Mouse (Mus musculus) lung, adult 2 months (tissue): ENCODE measurements around the gene Fam160a1. TPM values are rescaled to one million over a fixed set of nuclear protein-coding genes. Genes with fewer than 3 reads are reported as not detected.

ENCODE experiments used
- DNase-seq: peaks from one replicate; pipeline ENCODE4 v3.0.0; 2022
- H3K4me1 ChIP-seq: fragments of 200-500 bp; 2 replicates; pipeline ENCODE4 v1.6.1; 2011; ENCODE audit warnings: low read length; ENCODE audit not compliant: control insufficient read depth, insufficient read depth
- H3K4me3 ChIP-seq: fragments of 200-500 bp; replicated peaks from 2 replicates; pipeline ENCODE3; 2011; ENCODE audit warnings: low read depth, mild to moderate bottlenecking, control low read depth, low read length; ENCODE audit errors: extremely low read depth
- CTCF ChIP-seq: fragments of 200-500 bp; IDR thresholded peaks from 2 replicates; pipeline ENCODE4 v1.5.1; 2011; ENCODE audit warnings: mild to moderate bottlenecking, low read length, control low read depth; ENCODE audit not compliant: insufficient read depth
- POLR2A ChIP-seq: fragments of 200-500 bp; IDR thresholded peaks from 2 replicates; pipeline ENCODE4 v1.6.1; 2011; ENCODE audit warnings: low read depth, mild to moderate bottlenecking, control low read depth, low read length, borderline replicate concordance; ENCODE audit errors: extremely low read depth
- WGBS: fragments of 180-500 bp; shearing (Covaris S2); methylation state at CpG from one replicate; pipeline ENCODE4 v1.1.7; 2018; 5-methylcytosine and 5-hydroxymethylcytosine counted together
- polyA plus RNA-seq: library from polyadenylated mRNA; depleted of rRNA; stranded (reverse); fragments of >200 nt; gene quantifications from 2 replicates; pipeline ENCODE4 v1.2.3, GENCODE M21; 2012

Gene Fam160a1
- polyA plus RNA-seq, 1 experiment: 14.0 TPM

DNA sequence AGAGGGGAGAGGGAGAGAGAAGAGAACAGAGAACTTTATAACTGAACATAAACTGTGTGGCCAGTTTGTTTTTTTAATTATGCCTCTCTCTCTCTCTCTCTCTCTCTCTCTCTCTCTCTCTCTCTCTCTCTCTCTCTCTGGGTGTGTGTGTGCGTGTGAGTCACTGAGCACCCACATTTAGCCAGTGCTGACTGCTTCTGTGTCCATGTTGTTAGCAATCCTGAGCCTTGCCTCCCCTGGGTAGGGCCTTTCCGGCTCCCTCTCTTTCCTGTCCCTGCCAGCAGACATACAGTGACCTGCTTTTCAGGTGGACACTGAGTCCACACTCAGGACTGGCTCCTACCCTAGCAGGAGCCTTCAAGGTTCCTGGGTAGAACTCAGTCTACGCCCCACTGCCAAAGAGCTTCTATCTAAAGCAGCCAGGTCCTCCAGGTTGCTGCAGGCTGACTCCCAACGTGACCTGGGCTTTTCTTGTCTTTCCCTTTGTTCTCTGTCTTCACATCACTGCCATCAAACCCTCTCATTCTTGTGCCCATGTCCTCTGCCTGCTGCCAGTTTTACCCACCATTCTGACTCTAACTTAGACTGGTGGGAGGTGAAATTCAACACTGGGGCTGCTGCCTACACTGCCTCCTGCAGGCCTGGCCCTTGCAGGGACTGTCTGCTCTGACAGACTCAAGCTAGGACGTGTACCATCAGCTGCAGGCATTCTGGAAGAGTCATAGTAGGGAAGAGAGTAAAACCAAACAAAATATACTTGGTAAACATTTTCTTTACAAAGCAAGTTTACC is 83.0 kb downstream of the Fam160a1 start:
- no peak for DNase-seq
- Histone ChIP-seq H3K4me3 (no peak overlapping the region), H3K4me1 (no peaks in the 10 kb centered on the region)
- WGBS: 76% methylated on average over 5 of the region's 5 CpGs
- TF ChIP-seq POLR2A: no peak

GRCm38 (mm10) chr3:85727171-85727570 is 89.9 kb downstream of the Fam160a1 start:
- DNase-seq: no peak
- H3K4me3 ChIP-seq: no peak overlapping the region
- TF ChIP-seq CTCF (no peak), POLR2A (no peak)
- 57% methylated on average over 2 of the region's 2 CpGs for WGBS
- no peaks in the 10 kb centered on the region for H3K4me1 ChIP-seq

DNA sequence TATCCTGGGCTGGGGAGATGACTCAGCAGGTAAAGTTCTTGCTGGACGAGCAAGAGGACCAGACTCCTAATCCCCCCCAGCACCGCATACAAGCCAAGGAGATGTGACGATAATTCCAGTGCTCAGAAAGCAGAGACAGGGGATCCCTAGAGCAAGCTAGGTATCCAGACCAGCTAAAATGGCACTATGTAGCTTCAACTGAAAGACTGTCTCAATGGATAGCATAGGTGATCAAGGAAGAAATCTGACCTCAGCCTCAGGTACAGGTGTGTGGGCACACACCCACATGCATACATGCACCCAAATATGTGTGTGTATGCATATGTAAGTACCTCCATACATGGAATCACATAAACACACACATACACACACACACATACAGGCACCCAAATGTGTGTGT is 91.1 kb downstream of the Fam160a1 start:
- DNase-seq: no peak
- 82% methylated on average over 3 of the region's 3 CpGs for WGBS
- Histone ChIP-seq H3K4me3 (no peak overlapping the region), H3K4me1 (no peaks in the 10 kb centered on the region)
- no peak for TF ChIP-seq CTCF

GRCm38 (mm10) chr3:85725110-85725509 is 92.0 kb downstream of the Fam160a1 start:
- 63% methylated on average over 2 of the region's 2 CpGs for WGBS
- DNase-seq: no peak
- no peaks in the 10 kb centered on the region for H3K4me1 ChIP-seq
- TF ChIP-seq CTCF (no peak), POLR2A (no peak)
- H3K4me3 ChIP-seq: no peak overlapping the region

GRCm38 (mm10) chr3:85722581-85722980 is 94.5 kb downstream of the Fam160a1 start:
- no peak for DNase-seq
- Histone ChIP-seq H3K4me3 (no peak overlapping the region), H3K4me1 (no peaks in the 10 kb centered on the region)
- 80% methylated on average over 6 of the region's 6 CpGs for WGBS
- TF ChIP-seq CTCF (no peak), POLR2A (no peak)

DNA sequence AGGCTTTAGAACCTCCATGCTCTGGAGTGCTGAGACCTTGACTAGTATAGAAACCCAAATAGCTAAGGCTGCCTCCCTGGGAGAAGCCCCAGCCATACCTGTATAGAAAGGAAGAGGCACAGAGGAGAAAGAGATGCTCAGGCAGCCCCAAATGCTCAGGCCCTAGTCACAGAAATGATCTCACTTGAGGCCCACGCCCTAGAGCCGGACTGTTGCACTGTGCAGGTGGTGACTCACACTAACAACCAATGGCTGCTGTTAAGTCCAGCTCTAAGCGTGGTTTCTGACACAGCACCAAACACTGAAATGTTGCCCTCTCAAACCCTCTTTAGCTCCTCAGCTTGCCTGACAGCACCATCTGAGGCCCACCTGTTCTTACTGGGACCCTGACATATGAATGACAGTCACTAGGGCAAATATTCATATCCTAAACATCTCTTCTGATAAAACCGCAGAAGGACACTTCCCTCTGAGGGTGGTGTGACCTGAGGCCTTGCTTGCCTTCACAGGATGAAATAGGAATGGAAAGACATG is 101.3 kb downstream of the Fam160a1 start:
- 64% methylated on average over 4 of the region's 4 CpGs for WGBS
- no peak for DNase-seq
- H3K4me1 ChIP-seq: no peaks in the 10 kb centered on the region
- TF ChIP-seq POLR2A (no peak), CTCF (no peak)
- no peak overlapping the region for H3K4me3 ChIP-seq

DNA sequence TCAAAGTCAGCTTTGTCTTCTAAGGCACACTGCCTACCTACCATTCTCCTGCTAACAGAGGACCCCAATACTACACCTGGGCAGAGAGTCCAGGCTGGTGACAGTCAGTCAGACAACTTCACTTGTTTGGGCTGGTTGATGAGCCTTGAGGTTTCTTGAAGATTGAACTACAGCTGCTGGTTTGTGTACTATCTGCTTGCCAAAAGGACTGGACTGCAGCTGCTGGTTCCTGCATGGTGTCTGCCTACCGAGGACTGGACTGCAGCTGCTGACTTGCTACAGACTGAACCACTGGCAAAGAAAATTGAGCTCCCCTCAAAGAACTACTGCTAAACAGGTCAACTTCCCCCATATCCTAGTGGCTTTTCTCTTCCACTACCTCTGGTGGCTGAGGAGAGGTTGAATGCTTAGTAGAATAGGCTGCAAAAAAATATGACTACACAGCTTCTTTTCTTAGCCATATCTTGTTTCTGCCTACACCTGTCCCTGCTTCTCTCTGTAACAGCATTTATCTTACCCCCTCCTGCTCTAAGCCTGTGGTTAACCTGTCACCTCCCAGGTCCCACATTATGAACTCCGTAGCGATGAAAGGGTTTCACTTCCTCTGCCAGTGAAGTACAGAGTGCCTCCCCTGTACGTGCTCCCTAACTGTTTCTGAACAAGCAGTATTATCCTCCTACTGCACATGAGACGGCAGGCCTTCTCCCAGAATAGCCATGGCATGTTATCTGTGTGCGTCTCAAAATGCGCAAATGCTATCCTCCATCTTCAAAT is 103.0 kb downstream of the Fam160a1 start:
- 88% methylated on average over 7 of the region's 7 CpGs for WGBS
- no peak overlapping the region for H3K4me3 ChIP-seq
- TF ChIP-seq CTCF (no peak), POLR2A (no peak)

DNA sequence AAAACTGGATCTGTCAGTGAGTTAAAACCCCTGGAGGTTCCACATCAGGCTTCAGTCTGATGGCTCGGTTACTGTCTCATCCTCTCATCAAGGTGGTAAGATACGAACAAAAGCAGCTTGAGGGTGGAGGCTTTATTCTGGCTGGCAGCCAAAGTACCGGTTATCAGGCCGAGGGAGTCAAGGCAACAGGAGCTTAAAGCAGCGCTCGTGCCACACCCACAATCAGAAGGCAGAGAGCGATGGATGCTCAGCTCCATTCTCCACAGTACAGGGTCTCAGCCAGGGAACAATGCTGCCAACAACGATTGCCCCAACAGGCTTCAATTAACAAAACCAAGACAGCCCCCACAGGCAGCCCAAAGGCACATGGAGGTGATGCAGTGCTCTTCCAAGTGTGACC is 106.4 kb downstream of the Fam160a1 start:
- Histone ChIP-seq H3K4me1 (no peaks in the 10 kb centered on the region), H3K4me3 (no peak overlapping the region)
- 39% methylated on average over 8 of the region's 8 CpGs for WGBS
- no peak for DNase-seq
- TF ChIP-seq CTCF (no peak), POLR2A (no peak)

More for the DNA sequence above, 103.0 kb downstream of the Fam160a1 start:
- DNase-seq: no peak
- H3K4me1 ChIP-seq: no peaks in the 10 kb centered on the region

DNA sequence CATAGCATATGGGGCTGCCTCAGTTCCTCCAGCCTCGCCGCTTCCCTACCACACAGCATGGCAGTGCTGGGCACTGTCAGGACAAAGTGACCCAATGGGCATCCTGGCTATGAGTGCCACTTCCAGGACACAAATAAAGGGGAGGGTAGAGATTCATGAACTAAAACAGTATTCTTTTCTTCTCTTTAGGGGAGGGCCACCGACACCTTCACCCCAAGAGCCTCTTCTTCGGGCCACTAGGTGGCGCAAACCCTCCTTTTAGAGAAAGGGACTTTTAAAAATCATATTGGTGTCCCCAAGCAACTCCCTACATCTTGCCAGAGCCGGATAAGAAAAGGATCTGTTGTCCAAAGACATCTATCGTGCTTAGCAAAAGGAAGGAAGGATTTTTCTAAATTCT is 109.7 kb downstream of the Fam160a1 start:
- peak; percentile 40 for DNase-seq

More for the DNA sequence above, 109.7 kb downstream of the Fam160a1 start:
- Histone ChIP-seq H3K4me3 (no peak overlapping the region), H3K4me1 (peaks cover 3% of the 10 kb centered on the region)
- no peak for TF ChIP-seq POLR2A
- peak; percentile 62 for TF ChIP-seq CTCF
- 34% methylated on average over 7 of the region's 7 CpGs for WGBS
